Mouse (Mus musculus): ENCODE measurements around the gene Tubb5.

DNA sequence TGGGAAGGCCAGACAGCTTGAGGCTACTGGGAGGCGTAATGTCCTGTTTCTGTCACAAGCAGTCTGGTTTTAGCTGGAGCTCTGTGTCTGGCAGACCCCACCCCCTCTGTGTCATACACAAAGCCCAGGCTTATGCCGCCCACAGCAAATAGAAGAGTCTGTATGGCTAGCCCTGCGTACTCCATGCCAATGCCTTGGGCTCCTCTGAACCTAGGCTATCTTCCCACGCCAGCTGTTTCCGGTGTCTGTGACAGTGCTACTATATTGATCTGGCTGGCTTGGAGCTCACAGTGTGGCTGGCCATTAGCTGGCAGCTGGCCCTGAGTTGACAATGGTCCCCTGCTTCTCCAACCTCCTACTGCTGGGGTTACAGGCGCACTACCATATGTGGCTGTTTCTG, 54.2 kb downstream of the Tubb5 start:
- TF ChIP-seq POLR2A (IDR thresholded peaks at IDR 0.05; ENCODE audit: low read depth, low read length) = no peak
- TF ChIP-seq CTCF (conservative IDR thresholded peaks at IDR 0.05; ENCODE audit: insufficient read depth, insufficient read length, low read depth, low read length) = no peak
